Mouse (Mus musculus) lung, postnatal 4 days (tissue): Measurements from ENCODE around the gene Dhps.
"Not testable (repeated sequence)": the region's sequence is repeated elsewhere in the genome, so short reads cannot be mapped to it uniquely, and the experiment has no call there.

ENCODE experiments used
- DNase-seq, 2 experiments: peaks; one replicate each; pipeline ENCODE4 v3.0.0; 2021

The Dhps gene

GRCm38 (mm10) chr8:85062603-85063002 lies 9.0 kb upstream of the Dhps start:
- DNase-seq = no peak

DNA sequence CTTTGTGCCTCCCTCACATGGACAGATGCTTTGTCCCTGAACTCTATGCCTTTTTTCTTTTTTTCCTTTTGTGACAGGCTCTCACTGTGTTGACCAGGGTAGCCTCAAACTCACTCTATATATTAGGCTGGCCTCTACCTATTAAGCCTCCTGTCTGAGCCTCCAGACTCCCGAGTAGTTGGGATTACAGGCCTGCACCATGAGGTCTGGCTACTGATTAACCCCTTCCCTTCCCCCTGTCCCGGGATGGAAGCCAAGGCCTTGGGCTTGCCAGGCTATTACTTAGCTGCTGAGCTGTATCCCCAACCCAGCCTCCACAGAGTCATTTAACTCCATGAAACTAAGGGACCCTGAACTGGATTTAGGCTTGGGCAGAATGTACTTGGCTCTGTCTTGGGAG lies 6.3 kb upstream of the Dhps start:
- DNase-seq = no peak

DNA sequence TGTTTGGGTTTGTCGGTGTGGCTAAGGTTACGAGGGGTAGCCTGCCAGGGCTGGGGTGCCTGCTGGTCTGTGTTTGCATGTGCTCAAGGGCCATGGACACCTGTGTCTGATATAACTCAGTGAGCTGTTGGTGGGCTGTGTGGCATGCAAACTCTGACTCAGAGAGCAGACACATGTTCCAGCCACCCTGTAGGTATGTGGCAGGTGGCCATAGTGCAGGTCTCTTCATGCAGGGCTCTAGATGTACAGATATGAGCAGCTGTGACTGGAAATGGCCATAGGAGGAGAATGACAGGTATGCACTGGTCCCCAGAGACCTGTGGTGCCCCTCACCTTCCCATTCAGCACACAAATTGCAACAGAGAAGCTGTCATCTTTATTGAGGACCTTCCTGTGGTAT lies 4.4 kb upstream of the Dhps start:
- no peak for DNase-seq

DNA sequence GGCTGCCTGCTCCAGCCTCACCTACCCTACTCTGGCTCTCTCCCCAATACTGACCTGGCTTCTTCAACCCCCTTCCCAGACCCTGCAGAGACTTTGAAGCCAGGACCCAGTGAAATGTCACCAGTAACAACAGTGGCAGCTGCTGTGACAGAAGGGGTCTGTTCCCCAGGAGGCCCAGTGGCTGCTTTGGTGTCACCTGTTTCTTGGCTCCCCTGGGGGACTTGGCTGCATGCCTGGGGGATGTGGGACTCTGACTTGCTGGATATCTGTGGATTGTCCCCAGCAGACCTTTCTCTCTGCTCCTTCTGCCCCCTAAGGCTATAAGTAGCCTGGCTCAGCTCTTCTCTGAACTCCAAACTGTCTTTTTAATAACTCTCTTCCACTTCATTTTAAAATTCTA lies 3.6 kb upstream of the Dhps start, which contains the start of gene Gm5741:
Gm5741 (minus strand) TSS at position 1 of the 400 bp plus-strand sequence.
- no peak for DNase-seq

- DNase-seq = no peak
Observed at GRCm38 (mm10) chr8:85071041-85071440, 516 bp upstream of the Dhps start.

DNA sequence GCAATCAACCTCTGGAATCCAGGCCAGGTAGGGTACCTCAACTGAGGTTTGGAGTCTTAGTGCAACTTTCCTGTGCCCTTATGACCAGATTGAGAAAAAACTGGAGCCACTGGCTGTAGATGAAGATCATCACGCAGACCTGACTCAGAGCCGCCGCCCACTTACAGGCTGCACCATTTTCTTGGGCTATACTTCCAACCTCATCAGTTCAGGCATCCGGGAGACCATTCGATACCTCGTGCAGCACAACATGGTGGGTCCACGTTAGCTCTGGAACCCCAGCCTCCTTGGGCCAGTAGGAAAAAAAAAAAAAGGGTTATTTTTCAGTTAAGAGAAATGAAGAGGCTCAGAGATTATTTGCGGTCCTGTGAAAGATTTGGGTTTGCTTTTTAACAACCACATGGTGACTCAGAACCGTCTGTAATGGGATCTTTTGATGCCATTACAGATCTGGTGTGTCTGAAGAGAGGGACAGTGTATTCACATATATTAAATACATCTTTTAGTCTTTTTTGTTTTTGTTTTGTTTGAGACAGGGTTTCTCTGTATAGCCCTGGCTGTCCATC lies 890 bp downstream of the Dhps start:
- DNase-seq = no peak

DNA sequence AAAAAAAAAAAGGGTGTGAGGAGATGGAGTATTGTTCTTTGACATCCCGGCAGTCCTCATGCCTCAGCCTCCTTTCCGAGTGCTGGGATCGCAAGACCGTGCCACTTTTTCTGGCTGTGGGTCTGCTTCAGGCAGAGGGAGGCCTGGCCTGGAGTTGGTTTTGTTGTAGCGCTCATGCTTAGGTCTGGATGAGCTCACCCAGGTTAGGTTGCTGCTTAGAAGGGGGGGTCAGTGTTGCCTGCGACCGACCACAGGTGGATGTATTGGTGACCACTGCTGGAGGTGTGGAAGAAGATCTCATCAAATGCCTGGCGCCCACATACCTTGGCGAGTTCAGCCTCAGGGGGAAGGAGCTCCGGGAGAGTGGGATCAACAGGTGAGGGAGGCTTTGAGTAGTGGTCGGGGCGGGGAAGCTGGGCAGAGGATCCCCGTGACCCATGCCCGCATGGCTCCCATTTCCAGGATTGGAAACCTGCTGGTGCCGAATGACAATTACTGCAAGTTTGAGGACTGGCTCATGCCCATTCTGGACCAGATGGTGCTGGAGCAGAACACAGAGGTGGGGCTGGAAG lies 1.6 kb downstream of the Dhps start:
- DNase-seq = no peak

DNA sequence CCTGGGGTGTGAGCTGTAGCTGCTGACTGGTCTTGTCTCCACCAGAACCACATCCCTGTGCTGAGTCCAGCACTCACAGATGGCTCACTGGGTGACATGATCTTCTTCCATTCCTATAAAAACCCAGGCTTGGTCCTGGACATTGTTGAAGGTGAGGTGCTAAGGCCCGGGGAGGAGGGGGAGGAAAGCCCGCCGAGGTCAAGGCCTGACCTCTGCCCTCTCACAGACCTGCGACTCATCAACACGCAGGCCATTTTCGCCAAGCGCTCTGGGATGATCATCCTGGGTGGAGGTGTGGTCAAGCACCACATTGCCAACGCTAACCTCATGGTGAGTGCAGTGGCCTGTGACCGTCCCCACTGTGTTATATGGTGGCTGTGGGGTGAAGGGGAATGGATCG lies 2.6 kb downstream of the Dhps start:
- no peak for DNase-seq

DNA sequence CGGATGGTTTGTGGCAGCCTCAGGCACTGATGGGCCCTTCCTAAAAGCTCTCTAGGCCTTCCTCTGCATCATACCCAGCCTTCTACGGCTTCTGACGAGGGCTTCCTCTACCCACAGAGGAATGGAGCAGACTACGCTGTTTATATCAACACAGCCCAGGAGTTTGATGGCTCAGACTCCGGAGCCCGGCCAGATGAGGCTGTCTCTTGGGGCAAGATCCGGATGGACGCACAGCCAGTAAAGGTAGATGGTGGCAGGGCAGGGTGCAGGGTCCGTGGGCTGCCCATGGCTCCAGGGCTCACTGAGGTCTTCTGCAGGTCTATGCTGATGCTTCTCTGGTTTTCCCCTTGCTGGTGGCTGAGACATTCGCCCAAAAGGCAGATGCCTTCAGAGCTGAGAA lies 3.1 kb downstream of the Dhps start:
- no peak for DNase-seq

GRCm38 (mm10) chr8:85076001-85076400 lies 4.4 kb downstream of the Dhps start:
- DNase-seq = peak in 1 of 2 experiments; percentile 65

DNA sequence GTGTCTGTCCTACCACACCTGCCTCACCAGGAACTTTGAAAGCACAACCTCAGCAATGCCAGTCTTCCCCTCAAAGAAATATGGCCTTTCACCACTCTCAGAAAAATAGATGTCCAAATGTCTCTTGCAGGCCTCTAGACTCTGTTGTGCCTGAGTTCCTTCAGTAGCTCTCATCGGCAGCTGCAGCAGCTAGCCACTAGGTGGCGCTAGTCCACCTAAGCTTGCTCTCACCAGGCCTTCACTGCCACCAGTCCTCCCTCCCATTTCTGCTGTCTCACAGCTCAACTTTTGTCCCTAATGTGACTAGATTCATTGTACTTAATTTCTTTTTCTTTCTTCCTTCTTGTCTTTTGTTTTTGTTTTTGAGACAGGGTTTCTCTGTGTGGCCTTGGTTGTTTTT lies 5.4 kb downstream of the Dhps start:
- peak; percentile 82 to 86 for DNase-seq

DNA sequence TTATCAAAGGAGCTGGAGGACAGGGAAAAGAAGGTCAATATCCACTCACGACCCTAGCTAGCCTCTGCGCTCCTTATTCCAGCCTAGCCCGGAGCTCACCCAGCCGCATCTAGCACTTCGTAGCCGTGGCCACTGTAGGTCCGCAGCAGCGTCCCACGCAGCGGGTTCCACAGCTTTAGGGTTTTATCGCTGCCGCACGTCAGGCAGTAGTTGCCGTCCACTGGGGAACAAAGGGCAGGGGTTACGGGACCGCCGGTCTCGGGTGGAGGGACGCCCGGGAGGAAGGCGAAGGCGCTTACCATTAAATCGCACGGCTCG lies 8.6 kb downstream of the Dhps start:
- no peak for DNase-seq

GRCm38 (mm10) chr8:85080532-85081215 lies 9.1 kb downstream of the Dhps start, which contains the start of gene Wdr83os:
Gene Wdr83os, plus strand, starts transcription at chr8:85080740.
- peak; percentile 61 to 75 for DNase-seq

GRCm38 (mm10) chr8:85081216-85081555 lies 9.6 kb downstream of the Dhps start, which contains the start of gene Wdr83:
Gene Wdr83, minus strand, starts transcription at chr8:85081306.
- DNase-seq = peak; percentile 70 to 71

GRCm38 (mm10) chr8:85082169-85082568 lies 10.6 kb downstream of the Dhps start:
- not testable (repeated sequence) for DNase-seq

DNA sequence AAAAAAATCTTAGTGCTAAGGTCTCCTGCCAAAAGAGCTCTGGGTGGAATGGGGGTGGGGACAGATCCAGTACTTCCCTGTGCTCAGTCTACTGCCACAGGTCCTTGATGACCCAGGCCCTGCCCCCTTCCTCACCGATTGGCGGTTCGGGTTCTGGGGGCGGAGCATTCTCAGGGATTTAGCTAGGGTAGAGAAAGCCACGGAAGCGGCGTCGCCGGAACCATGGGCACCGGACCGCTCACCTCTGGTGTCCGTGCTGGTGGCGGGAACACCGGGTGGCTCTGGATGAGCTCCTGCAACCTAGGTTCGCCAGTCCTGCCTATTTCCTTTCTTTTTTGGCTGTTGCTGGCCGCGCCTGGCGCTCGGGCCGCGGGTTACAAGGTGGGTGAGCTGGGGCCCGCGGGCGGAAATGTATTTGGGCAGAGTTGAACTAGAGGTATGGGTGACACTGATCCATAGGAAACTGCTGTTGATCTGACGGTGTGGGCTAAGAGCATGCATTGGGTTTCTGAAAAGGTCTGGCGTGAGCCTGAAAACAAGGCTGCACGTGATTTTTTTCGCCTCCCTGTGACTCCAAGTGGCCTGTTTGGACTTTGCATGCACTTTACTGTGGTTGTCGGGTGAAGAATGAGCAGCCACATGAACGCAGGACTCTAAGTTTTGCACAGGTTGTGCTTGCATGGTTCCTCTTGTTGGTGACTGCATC lies 11.7 kb downstream of the Dhps start, which contains the start of gene Man2b1:
Man2b1 (plus strand) TSS at position 163 of the 706 bp plus-strand sequence.
- peak; percentile 93 for DNase-seq

- peak; percentile 47 to 56 for DNase-seq
Observed at GRCm38 (mm10) chr8:85084633-85085032, 13.1 kb downstream of the Dhps start.

DNA sequence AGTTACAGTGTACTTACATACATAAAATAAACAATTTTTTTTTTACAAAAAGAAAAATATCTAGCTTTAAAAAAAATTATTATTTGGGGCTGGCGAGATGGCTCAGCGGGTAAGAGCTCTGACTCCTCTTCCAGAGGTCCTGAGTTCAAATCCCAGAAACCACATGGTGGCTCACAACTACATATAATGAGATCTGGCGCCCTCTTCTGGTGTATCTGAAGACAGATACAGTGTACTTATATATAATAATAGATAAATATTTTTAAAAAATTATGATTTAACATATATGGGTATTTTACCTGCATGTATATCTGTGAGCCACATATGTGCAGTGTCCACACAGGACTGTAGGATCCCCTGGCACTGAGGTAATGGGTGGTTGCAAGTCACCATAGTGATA lies 14.7 kb downstream of the Dhps start:
- DNase-seq = no peak

DNA sequence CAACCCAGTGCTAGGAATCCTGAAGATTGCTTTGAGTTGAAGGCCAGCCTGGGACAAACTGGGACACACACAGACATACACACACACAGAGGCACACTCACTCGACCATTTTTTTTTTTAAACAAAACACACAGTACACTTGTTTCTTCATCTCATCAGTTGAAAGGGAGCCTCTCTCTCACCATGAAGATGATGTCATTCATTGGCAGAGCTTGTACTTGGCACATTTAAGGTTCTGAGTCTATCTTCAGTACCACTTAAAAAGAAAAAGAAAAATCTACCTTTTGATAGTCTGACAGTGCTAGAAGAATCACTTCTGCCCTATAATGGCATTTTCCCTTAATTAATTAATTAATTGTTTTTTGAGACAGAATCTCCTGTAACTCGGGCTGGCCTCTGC lies 17.2 kb downstream of the Dhps start:
- DNase-seq = no peak

DNA sequence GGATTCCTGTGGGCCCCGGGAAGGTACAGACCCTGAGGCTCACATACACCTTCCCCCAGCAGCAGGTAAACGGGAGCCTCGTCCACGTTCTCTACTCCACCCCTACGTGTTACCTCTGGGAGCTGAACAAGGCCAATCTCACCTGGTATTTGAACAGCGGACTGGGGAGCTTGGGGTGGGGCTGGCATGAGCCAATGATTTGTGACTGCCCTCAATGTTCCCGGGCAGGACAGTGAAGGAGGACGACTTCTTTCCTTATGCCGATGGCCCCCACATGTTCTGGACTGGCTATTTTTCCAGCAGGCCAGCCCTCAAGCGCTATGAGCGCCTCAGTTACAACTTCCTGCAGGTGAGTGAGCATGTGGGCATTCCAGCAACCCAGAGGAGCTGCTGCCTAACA lies 19.3 kb downstream of the Dhps start:
- no peak for DNase-seq

GRCm38 (mm10) chr8:85091526-85092090 lies 20.1 kb downstream of the Dhps start:
- DNase-seq = no peak

GRCm38 (mm10) chr8:85095051-85095450 lies 23.5 kb downstream of the Dhps start:
- DNase-seq = no peak

DNA sequence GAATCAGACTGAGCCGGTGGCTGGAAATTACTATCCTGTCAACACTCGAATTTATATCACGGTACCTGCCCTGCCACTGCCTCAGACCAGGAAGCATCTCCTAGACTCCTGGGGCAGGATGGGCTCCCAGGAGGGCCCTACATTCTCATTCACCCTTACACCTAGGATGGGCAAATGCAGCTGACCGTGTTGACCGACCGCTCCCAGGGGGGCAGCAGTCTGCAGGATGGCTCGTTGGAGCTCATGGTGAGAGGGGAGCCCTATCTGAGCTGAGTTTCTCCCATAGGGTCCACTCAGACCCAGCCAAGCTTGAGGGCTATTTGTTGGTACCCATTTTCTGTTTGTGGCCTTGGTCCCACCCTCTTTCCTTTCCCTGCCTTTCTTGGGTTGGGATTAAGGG lies 24.0 kb downstream of the Dhps start:
- DNase-seq = no peak

DNA sequence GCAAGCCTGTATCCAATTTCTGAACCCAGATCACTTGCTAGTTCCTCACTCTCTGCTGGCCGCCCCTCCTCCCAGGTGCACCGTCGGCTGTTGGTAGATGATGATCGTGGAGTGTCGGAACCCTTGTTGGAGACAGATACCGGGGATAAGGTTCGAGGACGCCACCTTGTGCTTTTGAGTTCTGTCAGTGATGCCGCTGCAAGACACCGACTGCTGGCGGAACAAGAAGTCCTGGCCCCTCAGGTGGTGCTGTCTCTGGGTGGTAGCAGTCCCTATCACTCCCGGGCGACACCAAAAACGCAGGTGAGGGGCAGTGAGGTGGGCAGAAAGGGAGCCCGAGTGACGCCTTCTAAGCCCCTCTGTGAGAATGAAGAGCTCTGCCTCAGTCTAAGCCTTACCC lies 24.6 kb downstream of the Dhps start:
- DNase-seq = no peak
